Mouse (Mus musculus): ENCODE results near the gene Itga9. TPM values are rescaled to one million over a fixed set of nuclear protein-coding genes. Genes with fewer than 3 reads are reported as not detected.

The Itga9 gene
- polyA plus RNA-seq, 1 experiment from 2014 or later: 6.2 TPM

- peaks cover 5% of the 10 kb centered on the region; the same call in 1 of the 2 replicates for H3K4me1 ChIP-seq (replicated peaks; ENCODE audit: control insufficient read depth, insufficient read depth, low read length)
- no peak overlapping the region for H3K4me2 ChIP-seq
- no peaks in the 10 kb centered on the region for H3K9me3 ChIP-seq (ENCODE audit: control insufficient read depth, low read length)
Observed at GRCm38 (mm10) chr9:118936071-118936470, 329.6 kb downstream of the Itga9 start.

GRCm38 (mm10) chr9:118937515-118937914 lies 331.0 kb downstream of the Itga9 start:
- no peaks in the 10 kb centered on the region for H3K36me3 ChIP-seq (ENCODE audit: control insufficient read depth, insufficient read depth, low read length)
- no peak overlapping the region for H3K4me2 ChIP-seq
- H3K9me3 ChIP-seq (ENCODE audit: control insufficient read depth, low read length): no peaks in the 10 kb centered on the region
- DNase-seq (ENCODE audit: low spot score) (no peak), ATAC-seq (replicated peaks; ENCODE audit: low FRiP score) (no peak)
- no peak overlapping the region for H3K9ac ChIP-seq (ENCODE audit: low read depth, low read length)
- H3K27me3 ChIP-seq (replicated peaks; ENCODE audit: control insufficient read depth, insufficient read depth, low read length): no peaks in the 10 kb centered on the region
- H3K27ac ChIP-seq (ENCODE audit: low read depth, low read length): no peak overlapping the region
- 55% methylated on average over 3 of the region's 3 CpGs for WGBS
- H3K4me3 ChIP-seq (ENCODE audit: low read depth, low read length): no peak overlapping the region
- H3K4me1 ChIP-seq (replicated peaks; ENCODE audit: control insufficient read depth, insufficient read depth, low read length): peaks cover 5% of the 10 kb centered on the region; the same call in 1 of the 2 replicates

More at GRCm38 (mm10) chr9:118936071-118936470, 329.6 kb downstream of the Itga9 start:
- DNase-seq (ENCODE audit: low spot score): no peak
- Histone ChIP-seq H3K9ac (ENCODE audit: low read depth, low read length) (no peak overlapping the region), H3K4me3 (ENCODE audit: low read depth, low read length) (no peak overlapping the region), H3K36me3 (ENCODE audit: control insufficient read depth, insufficient read depth, low read length) (no peaks in the 10 kb centered on the region), H3K27me3 (replicated peaks; ENCODE audit: control insufficient read depth, insufficient read depth, low read length) (no peaks in the 10 kb centered on the region), H3K27ac (ENCODE audit: low read depth, low read length) (no peak overlapping the region)
- no peak for ATAC-seq (replicated peaks; ENCODE audit: low FRiP score)
- 79% methylated on average over 12 of the region's 12 CpGs for WGBS

GRCm38 (mm10) chr9:118939410-118939809 lies 332.9 kb downstream of the Itga9 start:
- Histone ChIP-seq H3K9ac (ENCODE audit: low read depth, low read length) (no peak overlapping the region), H3K4me2 (no peak overlapping the region), H3K27me3 (replicated peaks; ENCODE audit: control insufficient read depth, insufficient read depth, low read length) (no peaks in the 10 kb centered on the region), H3K27ac (ENCODE audit: low read depth, low read length) (no peak overlapping the region), H3K9me3 (ENCODE audit: control insufficient read depth, low read length) (no peaks in the 10 kb centered on the region), H3K36me3 (ENCODE audit: control insufficient read depth, insufficient read depth, low read length) (no peaks in the 10 kb centered on the region), H3K4me3 (ENCODE audit: low read depth, low read length) (no peak overlapping the region), H3K4me1 (replicated peaks; ENCODE audit: control insufficient read depth, insufficient read depth, low read length) (peaks cover 9% of the 10 kb centered on the region; the same call in 1 of the 2 replicates)
- ATAC-seq (replicated peaks; ENCODE audit: low FRiP score) (no peak), DNase-seq (ENCODE audit: low spot score) (no peak)
- WGBS: 67% methylated on average over 13 of the region's 13 CpGs

- H3K4me3 ChIP-seq (ENCODE audit: low read depth, low read length): no peak overlapping the region
- H3K9ac ChIP-seq (ENCODE audit: low read depth, low read length): no peak overlapping the region
- 85% methylated on average over 12 of the region's 12 CpGs for WGBS
- peaks cover 9% of the 10 kb centered on the region; the same call in 1 of the 2 replicates for H3K4me1 ChIP-seq (replicated peaks; ENCODE audit: control insufficient read depth, insufficient read depth, low read length)
- H3K27me3 ChIP-seq (replicated peaks; ENCODE audit: control insufficient read depth, insufficient read depth, low read length): no peaks in the 10 kb centered on the region
- H3K9me3 ChIP-seq (ENCODE audit: control insufficient read depth, low read length): no peaks in the 10 kb centered on the region
- no peaks in the 10 kb centered on the region for H3K36me3 ChIP-seq (ENCODE audit: control insufficient read depth, insufficient read depth, low read length)
- H3K4me2 ChIP-seq: no peak overlapping the region
- no peak for ATAC-seq (replicated peaks; ENCODE audit: low FRiP score)
- H3K27ac ChIP-seq (ENCODE audit: low read depth, low read length): no peak overlapping the region
- DNase-seq (ENCODE audit: low spot score): no peak
Observed at GRCm38 (mm10) chr9:118939831-118940230, 333.3 kb downstream of the Itga9 start.

GRCm38 (mm10) chr9:118940591-118941207 lies 334.2 kb downstream of the Itga9 start:
- H3K9me3 ChIP-seq (ENCODE audit: control insufficient read depth, low read length): no peaks in the 10 kb centered on the region
- H3K9ac ChIP-seq (ENCODE audit: low read depth, low read length): no peak overlapping the region
- no peaks in the 10 kb centered on the region for H3K27me3 ChIP-seq (replicated peaks; ENCODE audit: control insufficient read depth, insufficient read depth, low read length)
- DNase-seq (ENCODE audit: low spot score): no peak
- H3K4me2 ChIP-seq: no peak overlapping the region
- 0 out of 2 replicates have a peak, but pooled peaks cover 9% of the 10 kb centered on the region for H3K4me1 ChIP-seq (replicated peaks; ENCODE audit: control insufficient read depth, insufficient read depth, low read length)
- ATAC-seq (replicated peaks; ENCODE audit: low FRiP score): no peak
- 86% methylated on average over 12 of the region's 12 CpGs for WGBS
- no peak overlapping the region for H3K4me3 ChIP-seq (ENCODE audit: low read depth, low read length)
- no peak overlapping the region for H3K27ac ChIP-seq (ENCODE audit: low read depth, low read length)
- no peaks in the 10 kb centered on the region for H3K36me3 ChIP-seq (ENCODE audit: control insufficient read depth, insufficient read depth, low read length)

- Histone ChIP-seq H3K4me2 (no peak overlapping the region), H3K9me3 (ENCODE audit: control insufficient read depth, low read length) (no peaks in the 10 kb centered on the region), H3K4me1 (replicated peaks; ENCODE audit: control insufficient read depth, insufficient read depth, low read length) (0 out of 2 replicates have a peak, but pooled peaks cover 9% of the 10 kb centered on the region), H3K9ac (ENCODE audit: low read depth, low read length) (no peak overlapping the region), H3K27me3 (replicated peaks; ENCODE audit: control insufficient read depth, insufficient read depth, low read length) (no peaks in the 10 kb centered on the region), H3K4me3 (ENCODE audit: low read depth, low read length) (no peak overlapping the region), H3K27ac (ENCODE audit: low read depth, low read length) (no peak overlapping the region), H3K36me3 (ENCODE audit: control insufficient read depth, insufficient read depth, low read length) (no peaks in the 10 kb centered on the region)
- DNase-seq (ENCODE audit: low spot score) (no peak), ATAC-seq (replicated peaks; ENCODE audit: low FRiP score) (no peak)
- 84% methylated on average over 4 of the region's 4 CpGs for WGBS
Observed at GRCm38 (mm10) chr9:118942030-118942429, 335.5 kb downstream of the Itga9 start.

GRCm38 (mm10) chr9:118943941-118944340 lies 337.5 kb downstream of the Itga9 start:
- peak overlapping the region; percentile 15; the same call in 1 of the 2 replicates for H3K4me2 ChIP-seq
- DNase-seq (ENCODE audit: low spot score) (no peak), ATAC-seq (replicated peaks; ENCODE audit: low FRiP score) (peak; percentile 14; the same call in 1 of the 2 replicates)
- 0 out of 2 replicates have a peak, but pooled peaks cover 7% of the 10 kb centered on the region for H3K4me1 ChIP-seq (replicated peaks; ENCODE audit: control insufficient read depth, insufficient read depth, low read length)
- no peaks in the 10 kb centered on the region for H3K36me3 ChIP-seq (ENCODE audit: control insufficient read depth, insufficient read depth, low read length)
- 60% methylated on average over 5 of the region's 5 CpGs for WGBS
- no peaks in the 10 kb centered on the region for H3K9me3 ChIP-seq (ENCODE audit: control insufficient read depth, low read length)
- H3K4me3 ChIP-seq (ENCODE audit: low read depth, low read length): no peak overlapping the region
- H3K27me3 ChIP-seq (replicated peaks; ENCODE audit: control insufficient read depth, insufficient read depth, low read length): no peaks in the 10 kb centered on the region
- no peak overlapping the region for H3K9ac ChIP-seq (ENCODE audit: low read depth, low read length)
- H3K27ac ChIP-seq (ENCODE audit: low read depth, low read length): no peak overlapping the region

- ATAC-seq (replicated peaks; ENCODE audit: low FRiP score): peak; percentile 29; the same call in 1 of the 2 replicates
- peak overlapping the region; percentile 3; the same call in 1 of the 2 replicates for H3K4me2 ChIP-seq
- H3K27me3 ChIP-seq (replicated peaks; ENCODE audit: control insufficient read depth, insufficient read depth, low read length): no peaks in the 10 kb centered on the region
- no peak overlapping the region for H3K4me3 ChIP-seq (ENCODE audit: low read depth, low read length)
- no peak for DNase-seq (ENCODE audit: low spot score)
- 42% methylated on average over 12 of the region's 12 CpGs for whole genome bisulfite sequencing
- H3K36me3 ChIP-seq (ENCODE audit: control insufficient read depth, insufficient read depth, low read length): no peaks in the 10 kb centered on the region
- no peak overlapping the region for H3K9ac ChIP-seq (ENCODE audit: low read depth, low read length)
- no peaks in the 10 kb centered on the region for H3K9me3 ChIP-seq (ENCODE audit: control insufficient read depth, low read length)
- no peak overlapping the region for H3K27ac ChIP-seq (ENCODE audit: low read depth, low read length)
- 0 out of 2 replicates have a peak, but pooled peaks cover 4% of the 10 kb centered on the region for H3K4me1 ChIP-seq (replicated peaks; ENCODE audit: control insufficient read depth, insufficient read depth, low read length)
Observed at GRCm38 (mm10) chr9:118944388-118944787, 337.9 kb downstream of the Itga9 start.

GRCm38 (mm10) chr9:118948486-118948885 lies 342.0 kb downstream of the Itga9 start:
- no peaks in the 10 kb centered on the region for H3K9me3 ChIP-seq (ENCODE audit: control insufficient read depth, low read length)
- WGBS: 90% methylated on average over 5 of the region's 5 CpGs
- DNase-seq (ENCODE audit: low spot score) (no peak), ATAC-seq (replicated peaks; ENCODE audit: low FRiP score) (no peak)
- H3K4me3 ChIP-seq (ENCODE audit: low read depth, low read length): no peak overlapping the region
- no peaks in the 10 kb centered on the region for H3K36me3 ChIP-seq (ENCODE audit: control insufficient read depth, insufficient read depth, low read length)
- 0 out of 2 replicates have a peak, but pooled peaks cover 3% of the 10 kb centered on the region for H3K4me1 ChIP-seq (replicated peaks; ENCODE audit: control insufficient read depth, insufficient read depth, low read length)
- no peaks in the 10 kb centered on the region for H3K27me3 ChIP-seq (replicated peaks; ENCODE audit: control insufficient read depth, insufficient read depth, low read length)
- no peak overlapping the region for H3K9ac ChIP-seq (ENCODE audit: low read depth, low read length)
- no peak overlapping the region for H3K4me2 ChIP-seq
- H3K27ac ChIP-seq (ENCODE audit: low read depth, low read length): no peak overlapping the region

Measured in liver, embryonic 11.5 days (tissue).